Mouse (Mus musculus): Measurements from ENCODE around the gene Slc26a3.

Slc26a3 gene

DNA sequence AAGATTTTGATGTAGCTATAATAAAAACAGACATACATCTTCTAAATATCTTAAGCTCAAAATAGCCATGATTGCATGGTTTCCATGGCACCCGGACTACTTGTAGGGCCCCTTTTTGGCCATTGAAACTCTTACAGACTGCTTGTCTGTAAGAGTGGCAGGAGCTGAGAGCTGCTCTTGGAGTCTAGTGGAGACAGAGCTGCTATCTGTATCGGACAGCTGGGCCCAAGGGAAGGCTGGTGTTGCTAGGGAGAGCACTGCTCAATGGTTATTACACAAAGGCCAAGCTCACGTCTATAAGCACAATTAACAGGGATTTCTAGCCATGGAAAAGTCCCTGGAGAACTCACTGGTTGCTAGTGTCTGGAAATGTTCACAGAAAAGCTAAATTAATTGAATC, 130.7 kb downstream of the Slc26a3 start:
- DNase-seq: no peak

All from cerebellum, adult 8-10 months (tissue).